Mouse (Mus musculus) kidney, adult 8-10 months (tissue): ENCODE data around the gene Mettl5.
"Not testable (repeated sequence)": the region's sequence is repeated elsewhere in the genome, so short reads cannot be mapped to it uniquely, and the experiment has no call there.

Source experiments
- DNase-seq, 2 experiments: peaks; one replicate each; pipeline ENCODE4 v3.0.0; 2022

Mettl5 gene

GRCm38 (mm10) chr2:69885451-69886305 lies at the start of gene Mettl5:
Mettl5 (minus strand) TSS chr2:69885615.
- peak; percentile 74 to 88 for DNase-seq

- DNase-seq = no peak
Measured at GRCm38 (mm10) chr2:69924943-69925342, 39.5 kb upstream of the Mettl5 start.

GRCm38 (mm10) chr2:69917301-69917700 lies 31.9 kb upstream of the Mettl5 start:
- no peak for DNase-seq

GRCm38 (mm10) chr2:69912801-69913200 lies 27.4 kb upstream of the Mettl5 start:
- no peak for DNase-seq

GRCm38 (mm10) chr2:69907394-69907793 lies 22.0 kb upstream of the Mettl5 start:
- not testable (repeated sequence) for DNase-seq

GRCm38 (mm10) chr2:69903541-69903940 lies 18.1 kb upstream of the Mettl5 start:
- DNase-seq = no peak

- DNase-seq = peak; percentile 45 to 54
Measured at GRCm38 (mm10) chr2:69897618-69898575, 12.5 kb upstream of the Mettl5 start.

GRCm38 (mm10) chr2:69897039-69897617 lies 11.7 kb upstream of the Mettl5 start, which contains the start of gene Ubr3:
Ubr3 (plus strand) TSS chr2:69897246.
- DNase-seq = peak; percentile 96 to 97

GRCm38 (mm10) chr2:69896224-69896581 lies 10.8 kb upstream of the Mettl5 start:
- DNase-seq = no peak

- no peak for DNase-seq
Measured at GRCm38 (mm10) chr2:69895502-69896223, 10.2 kb upstream of the Mettl5 start.

GRCm38 (mm10) chr2:69893891-69894290 lies 8.5 kb upstream of the Mettl5 start:
- DNase-seq = no peak

GRCm38 (mm10) chr2:69893145-69893544 lies 7.7 kb upstream of the Mettl5 start:
- no peak for DNase-seq

- no peak for DNase-seq
Measured at GRCm38 (mm10) chr2:69890843-69891242, 5.4 kb upstream of the Mettl5 start.

- no peak for DNase-seq
Measured at GRCm38 (mm10) chr2:69888957-69889356, 3.5 kb upstream of the Mettl5 start.

GRCm38 (mm10) chr2:69885050-69885449 lies 365 bp downstream of the Mettl5 start:
- DNase-seq = no peak

- DNase-seq = no peak
Measured at GRCm38 (mm10) chr2:69884581-69884980, 834 bp downstream of the Mettl5 start.

GRCm38 (mm10) chr2:69883990-69884391 lies 1.4 kb downstream of the Mettl5 start:
- DNase-seq = no peak

GRCm38 (mm10) chr2:69862117-69862657 lies 23.2 kb downstream of the Mettl5 start:
- no peak for DNase-seq

GRCm38 (mm10) chr2:69861485-69862091 lies 23.8 kb downstream of the Mettl5 start, which contains the start of gene Ssb:
Ssb (plus strand) TSS chr2:69861562.
- peak; percentile 93 to 94 for DNase-seq

GRCm38 (mm10) chr2:69860972-69861452 lies 24.4 kb downstream of the Mettl5 start:
- DNase-seq = peak; percentile 20 to 30

- peak in 1 of 2 experiments; percentile 3 for DNase-seq
Measured at GRCm38 (mm10) chr2:69857882-69858281, 27.5 kb downstream of the Mettl5 start.
